Mouse (Mus musculus) induced T-regulatory cell, adult 2 months (primary cell): ENCODE measurements around the gene Gmds.

Source experiments
- DNase-seq: peaks from one replicate; pipeline ENCODE4 v3.0.0-alpha.2; 2012; ENCODE audit warnings: low read depth

The Gmds gene

GRCm38 (mm10) chr13:31874427-31874826, 464.1 kb downstream of the Gmds start:
- no peak for DNase-seq

GRCm38 (mm10) chr13:31873269-31873668, 465.3 kb downstream of the Gmds start:
- DNase-seq, result no peak

- DNase-seq, result no peak
Observed at GRCm38 (mm10) chr13:31864786-31865185, 473.8 kb downstream of the Gmds start.

- DNase-seq, result no peak
Observed at GRCm38 (mm10) chr13:31863461-31863860, 475.1 kb downstream of the Gmds start.

GRCm38 (mm10) chr13:31860200-31860599, 478.3 kb downstream of the Gmds start:
- DNase-seq, result no peak

- no peak for DNase-seq
Observed at GRCm38 (mm10) chr13:31854000-31854399, 484.5 kb downstream of the Gmds start.

GRCm38 (mm10) chr13:31853564-31853963, 485.0 kb downstream of the Gmds start:
- DNase-seq, result no peak

- no peak for DNase-seq
Observed at GRCm38 (mm10) chr13:31849258-31849971, 489.1 kb downstream of the Gmds start.

GRCm38 (mm10) chr13:31835802-31836201, 502.7 kb downstream of the Gmds start:
- no peak for DNase-seq

GRCm38 (mm10) chr13:31830332-31830731, 508.2 kb downstream of the Gmds start:
- no peak for DNase-seq

- no peak for DNase-seq
Observed at GRCm38 (mm10) chr13:31828446-31828845, 510.1 kb downstream of the Gmds start.

GRCm38 (mm10) chr13:31827820-31828332, 510.7 kb downstream of the Gmds start:
- DNase-seq, result no peak

GRCm38 (mm10) chr13:31827160-31827559, 511.4 kb downstream of the Gmds start:
- no peak for DNase-seq

GRCm38 (mm10) chr13:31825180-31825579, 513.4 kb downstream of the Gmds start:
- no peak for DNase-seq

GRCm38 (mm10) chr13:31823316-31823715, 515.2 kb downstream of the Gmds start:
- DNase-seq, result no peak

- no peak for DNase-seq
Observed at GRCm38 (mm10) chr13:31821050-31821449, 517.5 kb downstream of the Gmds start.

GRCm38 (mm10) chr13:31820587-31821017, 517.9 kb downstream of the Gmds start:
- no peak for DNase-seq

GRCm38 (mm10) chr13:31819664-31820405, 518.7 kb downstream of the Gmds start:
- no peak for DNase-seq

GRCm38 (mm10) chr13:31818337-31818736, 520.2 kb downstream of the Gmds start:
- DNase-seq, result no peak

GRCm38 (mm10) chr13:31815383-31816003, 523.0 kb downstream of the Gmds start:
- DNase-seq, result no peak

- DNase-seq, result no peak
Observed at GRCm38 (mm10) chr13:31812701-31813100, 525.8 kb downstream of the Gmds start.

- DNase-seq, result no peak
Observed at GRCm38 (mm10) chr13:31811542-31812021, 527.0 kb downstream of the Gmds start.
